Mouse (Mus musculus): Measurements from ENCODE around the gene Cdc123. TPM values are rescaled to one million over a fixed set of nuclear protein-coding genes. Genes with fewer than 3 reads are reported as not detected.

Gene Cdc123
- polyA plus RNA-seq, 1 experiment from 2014 or later = 139 TPM

DNA sequence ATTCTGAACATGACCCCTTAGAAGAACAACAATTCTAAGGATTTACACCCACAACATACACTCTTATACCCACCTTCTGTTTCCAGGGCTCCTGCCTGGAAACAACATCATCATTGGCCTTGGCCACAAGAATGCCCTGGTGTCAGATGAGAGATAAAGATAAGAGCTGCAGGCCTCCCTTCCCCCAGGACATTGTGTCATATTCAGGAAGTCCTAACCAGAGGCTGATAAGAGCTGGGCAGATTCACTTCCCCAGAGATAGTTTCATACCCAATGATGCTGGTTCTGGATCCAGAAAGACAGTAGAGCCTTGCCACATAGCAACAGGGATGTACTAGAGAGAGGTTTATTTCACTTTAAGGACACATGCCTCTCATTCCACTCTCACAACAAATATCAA, 75.3 kb downstream of the Cdc123 start:
- Histone ChIP-seq H3K9me3 (replicated peaks) (no peaks in the 10 kb centered on the region), H3K4me3 (replicated peaks) (no peak overlapping the region), H3K9ac (no peak overlapping the region), H3K27ac (replicated peaks) (no peak overlapping the region), H3K4me1 (replicated peaks) (no peaks in the 10 kb centered on the region), H3K4me2 (no peak overlapping the region), H3K36me3 (replicated peaks) (no peaks in the 10 kb centered on the region), H3K27me3 (no peaks in the 10 kb centered on the region)
- no peak for ATAC-seq (ENCODE audit: insufficient read depth)

DNA sequence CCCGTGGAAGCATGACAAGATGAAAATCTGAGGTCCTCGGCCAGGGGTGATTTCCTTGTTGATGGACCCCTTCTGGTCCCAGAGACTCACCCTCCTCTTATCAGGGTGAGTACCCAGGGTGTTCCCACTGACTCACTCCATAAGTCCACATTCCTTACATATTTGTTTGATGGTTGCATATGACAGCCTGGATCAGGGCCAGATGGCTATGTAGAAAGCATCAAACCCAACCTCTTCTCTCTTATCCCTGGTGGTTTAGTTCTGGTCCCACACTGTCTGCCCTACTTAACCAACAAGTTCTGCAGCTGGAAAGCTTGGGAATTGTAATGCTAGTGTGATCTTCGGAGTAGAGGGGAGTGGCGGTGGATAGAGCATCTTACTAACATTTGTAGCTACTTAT, 76.0 kb downstream of the Cdc123 start:
- H3K4me3 ChIP-seq (replicated peaks) = no peak overlapping the region
- no peaks in the 10 kb centered on the region for H3K9me3 ChIP-seq (replicated peaks)
- H3K27me3 ChIP-seq = no peaks in the 10 kb centered on the region
- 68% methylated on average over 4 of the region's 4 CpGs for WGBS (ENCODE audit: insufficient replicate concordance)
- ATAC-seq (ENCODE audit: insufficient read depth) = no peak
- H3K4me2 ChIP-seq = no peak overlapping the region
- H3K36me3 ChIP-seq (replicated peaks) = no peaks in the 10 kb centered on the region
- H3K4me1 ChIP-seq (replicated peaks) = no peaks in the 10 kb centered on the region
- H3K27ac ChIP-seq (replicated peaks) = no peak overlapping the region
- H3K9ac ChIP-seq = no peak overlapping the region

- Histone ChIP-seq H3K27ac (replicated peaks) (no peak overlapping the region), H3K9ac (no peak overlapping the region), H3K27me3 (no peaks in the 10 kb centered on the region), H3K9me3 (replicated peaks) (no peaks in the 10 kb centered on the region), H3K4me1 (replicated peaks) (no peaks in the 10 kb centered on the region), H3K36me3 (replicated peaks) (no peaks in the 10 kb centered on the region), H3K4me3 (replicated peaks) (no peak overlapping the region), H3K4me2 (no peak overlapping the region)
- WGBS (ENCODE audit: insufficient replicate concordance) = 77% methylated on average over 3 of the region's 3 CpGs
- no peak for ATAC-seq (ENCODE audit: insufficient read depth)
Observed at GRCm38 (mm10) chr2:5762031-5762430, 82.9 kb downstream of the Cdc123 start.

DNA sequence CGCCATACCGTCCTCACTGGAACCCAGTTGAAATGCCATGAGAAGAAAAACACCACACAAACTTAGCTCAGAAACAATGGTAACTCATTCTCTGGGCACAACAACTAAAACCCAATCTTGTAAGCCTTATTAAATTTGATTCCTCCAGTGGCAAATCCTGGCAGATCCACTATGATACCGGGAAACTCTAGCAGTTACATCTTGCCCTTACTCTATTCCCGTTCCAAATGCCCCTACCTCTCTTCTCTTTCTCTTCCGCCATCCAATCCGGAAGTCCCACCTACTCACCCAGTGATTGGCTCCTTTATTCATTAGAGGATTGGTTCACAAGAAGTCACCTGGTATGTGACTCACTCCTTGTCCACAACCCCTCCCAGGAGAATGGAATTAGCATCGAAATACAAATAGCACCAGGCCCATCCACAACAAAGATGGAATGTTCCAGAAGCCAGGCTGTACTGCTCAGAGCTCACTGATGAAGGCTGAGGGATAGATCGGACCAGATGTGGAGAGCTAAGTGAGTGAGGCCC, 84.4 kb downstream of the Cdc123 start:
- Histone ChIP-seq H3K4me2 (no peak overlapping the region), H3K4me1 (replicated peaks) (no peaks in the 10 kb centered on the region), H3K9me3 (replicated peaks) (no peaks in the 10 kb centered on the region), H3K27ac (replicated peaks) (no peak overlapping the region), H3K9ac (no peak overlapping the region), H3K36me3 (replicated peaks) (no peaks in the 10 kb centered on the region), H3K4me3 (replicated peaks) (no peak overlapping the region), H3K27me3 (no peaks in the 10 kb centered on the region)
- no peak for ATAC-seq (ENCODE audit: insufficient read depth)
- 76% methylated on average over 8 of the region's 8 CpGs for WGBS (ENCODE audit: insufficient replicate concordance)

DNA sequence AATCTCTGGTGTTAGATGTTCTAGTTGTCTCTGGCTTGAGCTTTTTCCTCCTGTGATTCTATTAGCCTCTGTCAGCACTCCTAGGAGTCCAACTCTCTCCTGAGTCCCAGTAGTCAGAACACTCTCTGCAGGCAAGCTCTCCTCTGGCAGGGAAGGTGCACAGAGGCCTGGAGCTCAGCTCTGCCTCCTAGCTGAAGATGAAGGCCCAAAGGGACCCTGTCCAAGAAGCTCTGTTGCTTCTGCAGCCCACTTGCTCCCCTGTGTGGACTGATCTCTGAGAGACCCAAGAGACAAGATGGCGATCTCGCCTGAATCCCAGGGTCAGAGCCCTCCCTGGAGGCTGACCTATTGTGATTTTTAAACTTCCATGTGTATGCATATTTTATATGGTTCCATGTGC, 86.4 kb downstream of the Cdc123 start:
- Histone ChIP-seq H3K9me3 (replicated peaks) (no peaks in the 10 kb centered on the region), H3K36me3 (replicated peaks) (no peaks in the 10 kb centered on the region), H3K27me3 (no peaks in the 10 kb centered on the region), H3K4me2 (no peak overlapping the region), H3K9ac (no peak overlapping the region), H3K4me3 (replicated peaks) (no peak overlapping the region), H3K27ac (replicated peaks) (no peak overlapping the region), H3K4me1 (replicated peaks) (no peaks in the 10 kb centered on the region)
- ATAC-seq (ENCODE audit: insufficient read depth) = no peak
- 65% methylated on average over 2 of the region's 2 CpGs for WGBS (ENCODE audit: insufficient replicate concordance)

DNA sequence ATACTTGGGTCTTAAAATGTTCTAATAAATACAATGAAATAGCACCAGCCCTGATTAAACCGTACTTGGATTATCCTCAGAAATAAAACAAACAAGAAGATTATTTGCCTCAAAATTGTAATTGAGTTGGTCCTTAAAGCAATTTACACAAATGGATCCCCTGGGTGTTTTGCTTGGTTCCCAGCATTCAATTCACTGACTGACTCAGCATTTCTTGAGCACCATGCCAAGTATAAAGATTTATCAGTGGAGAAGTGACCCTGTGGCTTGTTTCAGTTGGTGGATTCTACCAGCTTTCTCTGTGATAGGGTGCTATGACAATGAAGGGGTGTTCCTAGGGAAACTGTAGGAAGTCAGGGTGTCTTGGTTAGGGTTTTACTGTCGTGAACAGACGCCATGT, 94.1 kb downstream of the Cdc123 start:
- Histone ChIP-seq H3K27ac (replicated peaks) (no peak overlapping the region), H3K4me3 (replicated peaks) (no peak overlapping the region), H3K4me2 (no peak overlapping the region), H3K9me3 (replicated peaks) (no peaks in the 10 kb centered on the region), H3K27me3 (no peaks in the 10 kb centered on the region), H3K4me1 (replicated peaks) (no peaks in the 10 kb centered on the region), H3K9ac (no peak overlapping the region), H3K36me3 (replicated peaks) (no peaks in the 10 kb centered on the region)
- no peak for ATAC-seq (ENCODE audit: insufficient read depth)
- 64% methylated on average over 3 of the region's 3 CpGs for WGBS (ENCODE audit: insufficient replicate concordance)

GRCm38 (mm10) chr2:5749210-5749609, 95.8 kb downstream of the Cdc123 start:
- Histone ChIP-seq H3K36me3 (replicated peaks) (no peaks in the 10 kb centered on the region), H3K4me2 (no peak overlapping the region), H3K9ac (no peak overlapping the region), H3K27me3 (no peaks in the 10 kb centered on the region), H3K9me3 (replicated peaks) (no peaks in the 10 kb centered on the region), H3K4me1 (replicated peaks) (no peaks in the 10 kb centered on the region), H3K4me3 (replicated peaks) (no peak overlapping the region), H3K27ac (replicated peaks) (no peak overlapping the region)
- WGBS (ENCODE audit: insufficient replicate concordance) = 54% methylated on average over 6 of the region's 6 CpGs
- no peak for ATAC-seq (ENCODE audit: insufficient read depth)

- Histone ChIP-seq H3K4me3 (replicated peaks) (no peak overlapping the region), H3K27me3 (no peaks in the 10 kb centered on the region), H3K36me3 (replicated peaks) (no peaks in the 10 kb centered on the region), H3K27ac (replicated peaks) (no peak overlapping the region), H3K4me2 (no peak overlapping the region), H3K9ac (no peak overlapping the region), H3K4me1 (replicated peaks) (no peaks in the 10 kb centered on the region), H3K9me3 (replicated peaks) (0 out of 2 replicates have a peak, but pooled peaks cover 1% of the 10 kb centered on the region)
- 52% methylated on average over 5 of the region's 5 CpGs for WGBS (ENCODE audit: insufficient replicate concordance)
- ATAC-seq (ENCODE audit: insufficient read depth) = no peak
Observed at GRCm38 (mm10) chr2:5747545-5748043, 97.4 kb downstream of the Cdc123 start.

DNA sequence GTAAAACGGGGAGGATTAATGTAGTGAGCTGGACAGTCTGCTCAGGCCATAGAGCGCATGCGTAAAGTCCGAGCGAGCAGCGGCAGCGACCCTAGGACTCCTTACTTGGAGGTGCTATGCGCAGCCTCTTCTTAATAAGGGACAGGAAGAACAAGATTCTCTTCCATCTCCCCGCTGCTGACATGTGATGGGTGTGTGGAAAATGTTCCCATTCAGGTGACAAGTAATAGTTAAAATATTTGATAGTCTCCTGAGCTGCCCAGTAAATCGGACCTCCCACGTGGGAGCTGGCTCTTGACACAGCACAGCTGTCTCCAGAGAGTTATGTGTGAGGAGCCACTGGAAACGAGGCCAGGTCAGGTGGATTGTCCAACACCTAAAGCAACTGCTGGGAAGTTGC, 98.4 kb downstream of the Cdc123 start:
- no peaks in the 10 kb centered on the region for H3K36me3 ChIP-seq (replicated peaks)
- no peak overlapping the region for H3K9ac ChIP-seq
- ATAC-seq (ENCODE audit: insufficient read depth) = no peak
- no peak overlapping the region for H3K4me2 ChIP-seq
- H3K27ac ChIP-seq (replicated peaks) = no peak overlapping the region
- 74% methylated on average over 12 of the region's 12 CpGs for WGBS (ENCODE audit: insufficient replicate concordance)
- no peaks in the 10 kb centered on the region for H3K27me3 ChIP-seq
- H3K4me3 ChIP-seq (replicated peaks) = no peak overlapping the region
- 0 out of 2 replicates have a peak, but pooled peaks cover 3% of the 10 kb centered on the region for H3K9me3 ChIP-seq (replicated peaks)
- H3K4me1 ChIP-seq (replicated peaks) = no peaks in the 10 kb centered on the region

Other genes starting within 250 kb of the Cdc123 start
- 1.5 TPM in 2 replicates for gene Camk1d, start 130.6 kb downstream of the Cdc123 start, polyA plus RNA-seq (2015; fragmentation: Nextera tagmentation; extraction: Ambion mirVana)
- 41.1 and 47.0 TPM in 2 replicates for gene Nudt5, start 145 bp downstream of the Cdc123 start, polyA plus RNA-seq (2015; fragmentation: Nextera tagmentation; extraction: Ambion mirVana)
- 0.45 and 0.50 TPM in 2 replicates for gene Gm13199, start 17.8 kb upstream of the Cdc123 start, polyA plus RNA-seq (2015; fragmentation: Nextera tagmentation; extraction: Ambion mirVana)
- 11.6 and 13.1 TPM in 2 replicates for gene Sec61a2, start 50.3 kb upstream of the Cdc123 start, polyA plus RNA-seq (2015; fragmentation: Nextera tagmentation; extraction: Ambion mirVana)
- 3.5 and 4.0 TPM in 2 replicates for gene Dhtkd1, start 97.6 kb upstream of the Cdc123 start, polyA plus RNA-seq (2015; fragmentation: Nextera tagmentation; extraction: Ambion mirVana)
- 3.7 TPM in 2 replicates for gene Upf2, start 106.3 kb upstream of the Cdc123 start, polyA plus RNA-seq (2015; fragmentation: Nextera tagmentation; extraction: Ambion mirVana)

All from liver, embryonic 15.5 days (tissue).